Mouse (Mus musculus): ENCODE data around the gene Rinl. TPM values are rescaled to one million over a fixed set of nuclear protein-coding genes. Genes with fewer than 3 reads are reported as not detected.
A peak's percentile ranks its signal among the peaks of the same experiment; 100 is the strongest.

Rinl gene
- polyA plus RNA-seq, 1 experiment from 2014 or later, result 2.1 TPM

- H3K4me1 ChIP-seq (ENCODE audit: control insufficient read depth in 2 of 2, insufficient read depth in 2 of 2, low read length in 2 of 2), result peaks cover 22 to 85% of the 10 kb centered on the region in 2 experiments
- H3K27me3 ChIP-seq (ENCODE audit: control insufficient read depth, insufficient read depth, low read length), result no peaks in the 10 kb centered on the region
- peak overlapping the region; percentile 16; the same call in 1 of the 2 replicates for H3K9ac ChIP-seq (ENCODE audit: low read length)
- no peak for ATAC-seq (ENCODE audit: insufficient number of reproducible peaks, insufficient read depth, low FRiP score, low read depth)
- H3K4me2 ChIP-seq (ENCODE audit: low read length), result no peak overlapping the region
- no peaks in the 10 kb centered on the region for H3K9me3 ChIP-seq (ENCODE audit: control insufficient read depth, low read length)
- H3K4me3 ChIP-seq (ENCODE audit: control insufficient read depth in 1 of 2, insufficient read depth in 1 of 2, low read depth in 1 of 2, low read length in 2 of 2), result no peak overlapping the region
- no peak overlapping the region for H3K27ac ChIP-seq (replicated peaks in 1 of 2; ENCODE audit: control insufficient read depth in 1 of 2, insufficient read depth in 1 of 2, low read depth in 2 of 2, low read length in 2 of 2)
- peaks cover 95% of the 10 kb centered on the region for H3K36me3 ChIP-seq (ENCODE audit: control insufficient read depth, insufficient read depth, low read length)
- WGBS, result 79% methylated on average over 9 of the region's 9 CpGs
These were observed 27.4 kb downstream of the Rinl start for GRCm38 (mm10) chr7:28816201-28816600.

- H3K27ac ChIP-seq (replicated peaks in 1 of 2; ENCODE audit: control insufficient read depth in 1 of 2, insufficient read depth in 1 of 2, low read depth in 2 of 2, low read length in 2 of 2), result no peak overlapping the region
- H3K36me3 ChIP-seq (ENCODE audit: control insufficient read depth, insufficient read depth, low read length), result peaks cover 100% of the 10 kb centered on the region
- peak overlapping the region; percentile 9; the same call in 1 of the 2 replicates for H3K9ac ChIP-seq (ENCODE audit: low read length)
- peaks cover 22 to 91% of the 10 kb centered on the region in 2 experiments for H3K4me1 ChIP-seq (ENCODE audit: control insufficient read depth in 2 of 2, insufficient read depth in 2 of 2, low read length in 2 of 2)
- no peaks in the 10 kb centered on the region for H3K27me3 ChIP-seq (ENCODE audit: control insufficient read depth, insufficient read depth, low read length)
- no peaks in the 10 kb centered on the region for H3K9me3 ChIP-seq (ENCODE audit: control insufficient read depth, low read length)
- 91% methylated on average over 10 of the region's 10 CpGs for WGBS
- H3K4me3 ChIP-seq (ENCODE audit: control insufficient read depth in 1 of 2, insufficient read depth in 1 of 2, low read depth in 1 of 2, low read length in 2 of 2), result no peak overlapping the region
- ATAC-seq (ENCODE audit: insufficient number of reproducible peaks, insufficient read depth, low FRiP score, low read depth), result no peak
- H3K4me2 ChIP-seq (ENCODE audit: low read length), result no peak overlapping the region
These were observed 28.2 kb downstream of the Rinl start for GRCm38 (mm10) chr7:28816920-28817319.

GRCm38 (mm10) chr7:28817524-28817923 is 28.8 kb downstream of the Rinl start:
- no peak overlapping the region for H3K27ac ChIP-seq (replicated peaks in 1 of 2; ENCODE audit: control insufficient read depth in 1 of 2, insufficient read depth in 1 of 2, low read depth in 2 of 2, low read length in 2 of 2)
- WGBS, result 49% methylated on average over 6 of the region's 6 CpGs
- no peaks in the 10 kb centered on the region for H3K27me3 ChIP-seq (ENCODE audit: control insufficient read depth, insufficient read depth, low read length)
- H3K4me3 ChIP-seq (ENCODE audit: control insufficient read depth in 1 of 2, insufficient read depth in 1 of 2, low read depth in 1 of 2, low read length in 2 of 2), result no peak overlapping the region
- no peak overlapping the region for H3K4me2 ChIP-seq (ENCODE audit: low read length)
- no peak for ATAC-seq (ENCODE audit: insufficient number of reproducible peaks, insufficient read depth, low FRiP score, low read depth)
- peaks cover 17 to 85% of the 10 kb centered on the region in 2 experiments for H3K4me1 ChIP-seq (ENCODE audit: control insufficient read depth in 2 of 2, insufficient read depth in 2 of 2, low read length in 2 of 2)
- H3K9me3 ChIP-seq (ENCODE audit: control insufficient read depth, low read length), result no peaks in the 10 kb centered on the region
- peak overlapping the region; percentile 9 for H3K9ac ChIP-seq (ENCODE audit: low read length)
- H3K36me3 ChIP-seq (ENCODE audit: control insufficient read depth, insufficient read depth, low read length), result peaks cover 100% of the 10 kb centered on the region

GRCm38 (mm10) chr7:28817957-28818356 is 29.2 kb downstream of the Rinl start:
- ATAC-seq (ENCODE audit: insufficient number of reproducible peaks, insufficient read depth, low FRiP score, low read depth), result no peak
- H3K9me3 ChIP-seq (ENCODE audit: control insufficient read depth, low read length), result no peaks in the 10 kb centered on the region
- no peak overlapping the region for H3K27ac ChIP-seq (replicated peaks in 1 of 2; ENCODE audit: control insufficient read depth in 1 of 2, insufficient read depth in 1 of 2, low read depth in 2 of 2, low read length in 2 of 2)
- no peaks in the 10 kb centered on the region for H3K27me3 ChIP-seq (ENCODE audit: control insufficient read depth, insufficient read depth, low read length)
- peak overlapping the region; percentile 9; the same call in 1 of the 2 replicates for H3K9ac ChIP-seq (ENCODE audit: low read length)
- H3K4me2 ChIP-seq (ENCODE audit: low read length), result no peak overlapping the region
- no peak overlapping the region for H3K4me3 ChIP-seq (ENCODE audit: control insufficient read depth in 1 of 2, insufficient read depth in 1 of 2, low read depth in 1 of 2, low read length in 2 of 2)
- 82% methylated on average over 4 of the region's 4 CpGs for WGBS
- peaks cover 100% of the 10 kb centered on the region for H3K36me3 ChIP-seq (ENCODE audit: control insufficient read depth, insufficient read depth, low read length)
- H3K4me1 ChIP-seq (ENCODE audit: control insufficient read depth in 2 of 2, insufficient read depth in 2 of 2, low read length in 2 of 2), result peaks cover 16 to 80% of the 10 kb centered on the region in 2 experiments; a peak in 3 of 4 replicates

- H3K9me3 ChIP-seq (ENCODE audit: control insufficient read depth, low read length), result no peaks in the 10 kb centered on the region
- no peak overlapping the region for H3K27ac ChIP-seq (replicated peaks in 1 of 2; ENCODE audit: control insufficient read depth in 1 of 2, insufficient read depth in 1 of 2, low read depth in 2 of 2, low read length in 2 of 2)
- no peak overlapping the region for H3K4me3 ChIP-seq (ENCODE audit: control insufficient read depth in 1 of 2, insufficient read depth in 1 of 2, low read depth in 1 of 2, low read length in 2 of 2)
- peaks cover 98% of the 10 kb centered on the region for H3K36me3 ChIP-seq (ENCODE audit: control insufficient read depth, insufficient read depth, low read length)
- 82% methylated on average over 18 of the region's 18 CpGs for whole genome bisulfite sequencing
- no peak for ATAC-seq (ENCODE audit: insufficient number of reproducible peaks, insufficient read depth, low FRiP score, low read depth)
- H3K4me2 ChIP-seq (ENCODE audit: low read length), result no peak overlapping the region
- peaks cover 13 to 75% of the 10 kb centered on the region in 2 experiments; a peak in 3 of 4 replicates for H3K4me1 ChIP-seq (ENCODE audit: control insufficient read depth in 2 of 2, insufficient read depth in 2 of 2, low read length in 2 of 2)
- no peaks in the 10 kb centered on the region for H3K27me3 ChIP-seq (ENCODE audit: control insufficient read depth, insufficient read depth, low read length)
- H3K9ac ChIP-seq (ENCODE audit: low read length), result no peak overlapping the region
These were observed 29.7 kb downstream of the Rinl start for GRCm38 (mm10) chr7:28818436-28818835.

- 77% methylated on average over 4 of the region's 4 CpGs for WGBS
- no peak for ATAC-seq (ENCODE audit: insufficient number of reproducible peaks, insufficient read depth, low FRiP score, low read depth)
- no peaks in the 10 kb centered on the region for H3K9me3 ChIP-seq (ENCODE audit: control insufficient read depth, low read length)
- H3K4me3 ChIP-seq (ENCODE audit: control insufficient read depth in 1 of 2, insufficient read depth in 1 of 2, low read depth in 1 of 2, low read length in 2 of 2), result no peak overlapping the region
- no peaks in the 10 kb centered on the region for H3K27me3 ChIP-seq (ENCODE audit: control insufficient read depth, insufficient read depth, low read length)
- 0 out of 2 replicates have a peak overlapping the region, but pooled peaks have one; percentile 11 for H3K9ac ChIP-seq (ENCODE audit: low read length)
- peaks cover 9 to 70% of the 10 kb centered on the region in 2 experiments; a peak in 3 of 4 replicates for H3K4me1 ChIP-seq (ENCODE audit: control insufficient read depth in 2 of 2, insufficient read depth in 2 of 2, low read length in 2 of 2)
- peaks cover 92% of the 10 kb centered on the region for H3K36me3 ChIP-seq (ENCODE audit: control insufficient read depth, insufficient read depth, low read length)
- H3K4me2 ChIP-seq (ENCODE audit: low read length), result no peak overlapping the region
- no peak overlapping the region for H3K27ac ChIP-seq (replicated peaks in 1 of 2; ENCODE audit: control insufficient read depth in 1 of 2, insufficient read depth in 1 of 2, low read depth in 2 of 2, low read length in 2 of 2)
These were observed 30.2 kb downstream of the Rinl start for GRCm38 (mm10) chr7:28818861-28819452.

DNA sequence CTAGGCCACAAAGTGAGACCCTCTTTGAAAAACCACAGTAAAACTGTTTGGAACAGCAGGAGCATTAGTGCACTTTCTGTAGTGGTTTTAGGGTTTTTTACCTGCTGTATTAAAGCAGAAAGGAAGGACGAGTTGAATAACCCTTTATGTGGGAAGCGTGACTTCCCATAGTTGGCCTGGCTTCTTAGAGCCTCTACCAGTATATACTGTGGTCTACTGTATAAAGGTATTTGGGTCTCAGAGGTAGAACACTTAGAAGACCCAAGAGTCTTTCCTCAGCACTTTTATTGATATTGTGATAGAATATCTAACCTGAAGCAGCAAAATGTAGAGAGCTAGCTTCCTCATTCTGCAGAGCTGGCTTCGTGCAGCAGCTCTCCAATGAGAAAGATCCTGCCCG is 30.8 kb downstream of the Rinl start:
- no peak overlapping the region for H3K4me2 ChIP-seq (ENCODE audit: low read length)
- 81% methylated on average over 4 of the region's 4 CpGs for WGBS
- no peak overlapping the region for H3K4me3 ChIP-seq (ENCODE audit: control insufficient read depth in 1 of 2, insufficient read depth in 1 of 2, low read depth in 1 of 2, low read length in 2 of 2)
- no peaks in the 10 kb centered on the region for H3K27me3 ChIP-seq (ENCODE audit: control insufficient read depth, insufficient read depth, low read length)
- H3K36me3 ChIP-seq (ENCODE audit: control insufficient read depth, insufficient read depth, low read length), result peaks cover 86% of the 10 kb centered on the region
- no peaks in the 10 kb centered on the region for H3K9me3 ChIP-seq (ENCODE audit: control insufficient read depth, low read length)
- H3K4me1 ChIP-seq (ENCODE audit: control insufficient read depth in 2 of 2, insufficient read depth in 2 of 2, low read length in 2 of 2), result peaks cover 10 to 66% of the 10 kb centered on the region in 2 experiments
- no peak overlapping the region for H3K9ac ChIP-seq (ENCODE audit: low read length)
- ATAC-seq (ENCODE audit: insufficient number of reproducible peaks, insufficient read depth, low FRiP score, low read depth), result no peak
- no peak overlapping the region for H3K27ac ChIP-seq (replicated peaks in 1 of 2; ENCODE audit: control insufficient read depth in 1 of 2, insufficient read depth in 1 of 2, low read depth in 2 of 2, low read length in 2 of 2)
